Comparison of ENCODE assay signal across 9 mouse cellular contexts in genomic region chr9:110726867-110727266, GRCm38 (mm10). TPM values are rescaled to one million over a fixed set of nuclear protein-coding genes. Genes with fewer than 3 reads are reported as not detected.
A peak's percentile ranks its signal among the peaks of the same experiment; 100 is the strongest.
DNase-seq lines count a peak whose midpoint lies in the region; ATAC-seq and TF ChIP-seq lines count a peak whose summit lies in the region.
"Had no signal": no experiment of that assay in that cellular context is flagged by ENCODE, and none has a peak within 500 bp of the region (broad histone marks: within the 10 kb centered on the region; RNA-seq: fewer than 3 reads in every experiment).

No protein-coding gene starts in this region.

- H3K4me3 ChIP-seq in stomach, embryonic 14.5 days (ENCODE audit: low read depth, low read length) = no peak overlapping the region
- no peak overlapping the region for H3K4me3 ChIP-seq in stomach, postnatal 0 days (ENCODE audit: low read depth, low read length)
- peak overlapping the region; percentile 19 for H3K4me3 ChIP-seq in forebrain, embryonic 14.5 days (ENCODE audit: low read depth, low read length)
- H3K4me3 ChIP-seq in midbrain, embryonic 10.5 days = peak overlapping the region; percentile 41
- H3K4me3 ChIP-seq: erythroblast, embryonic 14.5 days had no signal

- H3K4me2 ChIP-seq in stomach, embryonic 14.5 days (replicated peaks; ENCODE audit: low read depth, low read length) = peak overlapping the region; percentile 26; the same call in 1 of the 2 replicates
- no peak overlapping the region for H3K4me2 ChIP-seq in stomach, postnatal 0 days (replicated peaks; ENCODE audit: low read depth)
- peak overlapping the region; percentile 48 for H3K4me2 ChIP-seq in forebrain, embryonic 14.5 days (ENCODE audit: low read length)

- no peak for TF ChIP-seq CTCF in stomach, postnatal 0 days (IDR thresholded peaks at IDR 0.05; ENCODE audit: low read depth)

- 28% methylated on average over 33 of the region's 33 CpGs for WGBS in stomach, embryonic 14.5 days
- WGBS in stomach, postnatal 0 days = 31% methylated on average over 32 of the region's 33 CpGs
- WGBS in forebrain, embryonic 14.5 days = 3% methylated on average over 33 of the region's 33 CpGs
- WGBS in midbrain, embryonic 10.5 days = 12% methylated on average over 33 of the region's 33 CpGs

- ATAC-seq in stomach, embryonic 14.5 days (ENCODE audit: insufficient number of reproducible peaks, insufficient read depth, low FRiP score, low read depth) = no peak
- ATAC-seq in stomach, postnatal 0 days (ENCODE audit: low FRiP score, low TSS enrichment) = no peak
- ATAC-seq in forebrain, embryonic 14.5 days = no peak; the same call in 1 of the 2 replicates

- H3K36me3 ChIP-seq in stomach, embryonic 14.5 days (ENCODE audit: control insufficient read depth, insufficient read depth, low read length) = no peaks in the 10 kb centered on the region; the same call in 1 of the 2 replicates
- 0 out of 2 replicates have a peak, but pooled peaks cover 2% of the 10 kb centered on the region for H3K36me3 ChIP-seq in stomach, postnatal 0 days (ENCODE audit: control insufficient read depth, insufficient read depth, low read length)
- H3K36me3 ChIP-seq in forebrain, embryonic 14.5 days (ENCODE audit: control insufficient read depth, insufficient read depth, low read length) = no peaks in the 10 kb centered on the region
- H3K36me3 ChIP-seq in midbrain, embryonic 10.5 days = peaks cover 45% of the 10 kb centered on the region

- 0 out of 2 replicates have a peak, but pooled peaks cover 9% of the 10 kb centered on the region for H3K27me3 ChIP-seq in stomach, embryonic 14.5 days (ENCODE audit: control insufficient read depth, insufficient read depth, low read length)
- H3K27me3 ChIP-seq in stomach, postnatal 0 days (ENCODE audit: control insufficient read depth, insufficient read depth, low read length) = no peaks in the 10 kb centered on the region
- peaks cover 24% of the 10 kb centered on the region for H3K27me3 ChIP-seq in forebrain, embryonic 14.5 days (replicated peaks; ENCODE audit: control insufficient read depth, insufficient read depth, low read length)
- H3K27me3 ChIP-seq in midbrain, embryonic 10.5 days (ENCODE audit: low read depth, poor library complexity, severe bottlenecking) = peaks cover 75% of the 10 kb centered on the region

- DNase-seq in stomach, postnatal 0 days (ENCODE audit: low spot score) = no peak
- DNase-seq in forebrain, embryonic 14.5 days (ENCODE audit: low spot score) = peak; percentile 28
- no peak for DNase-seq in midbrain, embryonic 10.5 days (ENCODE audit: low spot score)
- DNase-seq in thymus, postnatal 36 days = peak; percentile 38 to 51
- DNase-seq in urinary bladder, adult 2 months (ENCODE audit: low spot score) = no peak
- no peak for DNase-seq in embryo, embryonic 9.5 days (ENCODE audit: extremely low spot score)
- DNase-seq: kidney, postnatal 10 days had no signal

- TF ChIP-seq EP300 in stomach, postnatal 0 days (optimal IDR thresholded peaks at IDR 0.05) = no peak

- no peak overlapping the region for H3K27ac ChIP-seq in stomach, embryonic 14.5 days (ENCODE audit: low read length)
- H3K27ac ChIP-seq in stomach, postnatal 0 days (replicated peaks) = no peak overlapping the region
- H3K27ac ChIP-seq in forebrain, embryonic 14.5 days (ENCODE audit: low read depth, low read length) = no peak overlapping the region
- no peak overlapping the region for H3K27ac ChIP-seq in midbrain, embryonic 10.5 days (replicated peaks)

- H3K4me1 ChIP-seq in stomach, embryonic 14.5 days (ENCODE audit: control insufficient read depth, insufficient read depth, low read length) = 0 out of 2 replicates have a peak, but pooled peaks cover 4% of the 10 kb centered on the region
- H3K4me1 ChIP-seq in stomach, postnatal 0 days (replicated peaks; ENCODE audit: control insufficient read depth, insufficient read depth) = no peaks in the 10 kb centered on the region
- H3K4me1 ChIP-seq in forebrain, embryonic 14.5 days (ENCODE audit: control insufficient read depth, insufficient read depth, low read length) = peaks cover 6% of the 10 kb centered on the region; the same call in 1 of the 2 replicates
- H3K4me1 ChIP-seq in midbrain, embryonic 10.5 days = peaks cover 41% of the 10 kb centered on the region

- H3K9me3 ChIP-seq in stomach, embryonic 14.5 days (ENCODE audit: control insufficient read depth, low read depth, low read length) = no peaks in the 10 kb centered on the region
- H3K9me3 ChIP-seq in stomach, postnatal 0 days (ENCODE audit: control insufficient read depth, low read length) = no peaks in the 10 kb centered on the region
- no peaks in the 10 kb centered on the region for H3K9me3 ChIP-seq in forebrain, embryonic 14.5 days (replicated peaks; ENCODE audit: control insufficient read depth, low read length)
- H3K9me3 ChIP-seq in midbrain, embryonic 10.5 days (replicated peaks) = no peaks in the 10 kb centered on the region

- no peak overlapping the region for H3K9ac ChIP-seq in stomach, embryonic 14.5 days (replicated peaks; ENCODE audit: low read depth, low read length)
- no peak overlapping the region for H3K9ac ChIP-seq in stomach, postnatal 0 days (ENCODE audit: low read length)
- peak overlapping the region; percentile 41 for H3K9ac ChIP-seq in forebrain, embryonic 14.5 days (ENCODE audit: low read length)

RNA-seq across cellular contexts. Expression of gene Myl3, which starts 14.8 kb away (rescaled TPM):
- 0.72 and 1.0 TPM in 2 replicates for polyA plus RNA-seq in stomach, embryonic 14.5 days (2014; fragmentation: Nextera tagmentation; extraction: Ambion mirVana)
- polyA plus RNA-seq in stomach, postnatal 0 days (2015; fragmentation: Nextera tagmentation; extraction: Ambion mirVana) = 0.11 and 0.27 TPM in 2 replicates
- polyA plus RNA-seq in forebrain, embryonic 14.5 days (2014; fragmentation: Nextera tagmentation; extraction: Ambion mirVana) = 0.33 TPM in 1 of 2 replicates, not detected in the other
- polyA plus RNA-seq in midbrain, embryonic 10.5 days (2016; fragmentation: Nextera tagmentation; extraction: Ambion mirVana) = 0.36 and 0.51 TPM in 2 replicates
- not detected in 2 replicates for polyA plus RNA-seq in urinary bladder, adult 2 months (2012; rRNA removed)
- polyA plus RNA-seq: erythroblast, embryonic 14.5 days had no signal

RNA-seq across cellular contexts. Expression of gene Pth1r, which starts 20.1 kb away (rescaled TPM):
- polyA plus RNA-seq in stomach, embryonic 14.5 days (2014; fragmentation: Nextera tagmentation; extraction: Ambion mirVana) = 19.0 and 19.8 TPM in 2 replicates
- 10.5 and 10.6 TPM in 2 replicates for polyA plus RNA-seq in stomach, postnatal 0 days (2015; fragmentation: Nextera tagmentation; extraction: Ambion mirVana)
- 4.0 and 4.7 TPM in 2 replicates for polyA plus RNA-seq in forebrain, embryonic 14.5 days (2014; fragmentation: Nextera tagmentation; extraction: Ambion mirVana)
- polyA plus RNA-seq in midbrain, embryonic 10.5 days (2016; fragmentation: Nextera tagmentation; extraction: Ambion mirVana) = 30.9 and 33.9 TPM in 2 replicates
- 20.4 and 23.0 TPM in 2 replicates for polyA plus RNA-seq in urinary bladder, adult 2 months (2012; rRNA removed)
- polyA plus RNA-seq: erythroblast, embryonic 14.5 days had no signal

Comparison
In these comparisons a context has a peak if more than half of its experiments do, and no peak if none do; other contexts are left out.
1. H3K4me3 ChIP-seq: peak in forebrain, embryonic 14.5 days (single experiment) and midbrain, embryonic 10.5 days (single experiment); none in stomach, embryonic 14.5 days (single experiment) and stomach, postnatal 0 days (single experiment).
2. DNase-seq: peak in forebrain, embryonic 14.5 days (single experiment) and thymus, postnatal 36 days (2 of 2); none in stomach, postnatal 0 days (single experiment), midbrain, embryonic 10.5 days (single experiment), urinary bladder, adult 2 months (single experiment) and embryo, embryonic 9.5 days (single experiment).